Mouse (Mus musculus): ENCODE results near the gene Men1. TPM values are rescaled to one million over a fixed set of nuclear protein-coding genes. Genes with fewer than 3 reads are reported as not detected.

The Men1 gene
- total and polyA plus RNA-seq, 3 experiments = 24.9 to 67.8 (median 42.9) TPM

DNA sequence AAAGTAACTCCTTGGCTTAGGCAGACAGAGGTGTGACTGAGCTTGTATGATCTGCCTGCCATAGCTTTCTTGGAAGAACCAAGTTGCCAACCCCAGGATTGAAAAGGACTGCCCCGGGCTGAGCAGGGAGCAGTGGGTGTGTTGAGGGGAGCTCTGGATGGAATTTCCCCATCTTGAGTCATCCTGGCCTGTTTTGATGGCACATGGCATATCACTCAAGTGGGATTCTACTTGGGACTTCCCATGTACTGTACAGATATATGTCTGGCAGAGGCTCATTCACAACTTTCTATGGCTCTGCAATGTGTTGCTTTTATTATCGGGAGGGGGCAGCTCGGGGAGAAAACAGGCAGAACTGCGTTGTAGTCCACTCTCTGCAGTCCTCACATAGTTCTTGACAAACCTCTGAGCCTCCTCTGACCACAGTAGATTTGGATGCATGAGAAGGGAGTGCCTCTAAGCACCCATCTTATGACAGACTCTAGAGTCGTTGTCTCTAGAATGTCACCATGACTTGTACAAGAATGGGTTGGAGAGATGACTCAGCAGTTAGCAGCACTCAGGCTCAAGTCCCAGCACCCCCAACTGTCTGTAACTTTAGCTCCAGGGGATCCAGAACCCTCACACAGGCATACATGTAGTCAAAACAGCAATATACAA lies 38.1 kb upstream of the Men1 start:
- Histone ChIP-seq H3K9me3 (replicated peaks; ENCODE audit: low read length) (no peaks in the 10 kb centered on the region), H3K27me3 (replicated peaks) (no peaks in the 10 kb centered on the region), H3K4me3 (replicated peaks in 1 of 3; ENCODE audit: low read depth in 2 of 3, low read length in 2 of 3, poor library complexity in 1 of 3) (no peak overlapping the region), H3K36me3 (replicated peaks in 1 of 2; ENCODE audit: control insufficient read depth in 1 of 2, insufficient read depth in 1 of 2, low read length in 1 of 2) (peaks cover 83 to 95% of the 10 kb centered on the region in 2 experiments), H3K4me1 (ENCODE audit: control insufficient read depth in 1 of 2, insufficient read depth in 2 of 2) (peaks cover 78 to 97% of the 10 kb centered on the region in 2 experiments), H3K27ac (ENCODE audit: insufficient read depth, low read depth) (peak overlapping the region; percentile 99), H3K79me2 (replicated peaks; ENCODE audit: control insufficient read depth, extremely low read depth, insufficient read depth, poor library complexity, severe bottlenecking) (peaks cover 62% of the 10 kb centered on the region), H3K4me2 (ENCODE audit: insufficient read depth, low read depth, poor library complexity, severe bottlenecking) (peak overlapping the region; percentile 91), H3K9ac (ENCODE audit: insufficient read depth, low read depth) (peak overlapping the region; percentile 65)
- no peak for DNase-seq (ENCODE audit: extremely low read depth)
- in situ Hi-C loops (cut with MboI; ENCODE audit: low pct_ligation_motif_present, low pct_unique_long_range_greater_than_20kb, low sequenced_read_pairs) = no loop called here
- TF ChIP-seq NELFE (IDR thresholded peaks at IDR 0.05; ENCODE audit: low read depth, low read length) = no peak
- 0 out of 2 replicates have a peak, but pooled peaks have one; percentile 21 for TF ChIP-seq ZMIZ1 (IDR thresholded peaks at IDR 0.05; ENCODE audit: low read depth, low read length)
- TF ChIP-seq MXI1 (IDR thresholded peaks at IDR 0.05; ENCODE audit: low read depth, low read length) = peak; percentile 54; the same call in 1 of the 2 replicates
- no peak for TF ChIP-seq JUND (conservative IDR thresholded peaks at IDR 0.05; ENCODE audit: low read depth, low read length)
- no peak for TF ChIP-seq SMC3 (IDR thresholded peaks at IDR 0.05; ENCODE audit: low read depth, low read length)
- TF ChIP-seq POLR2AphosphoS2 (IDR thresholded peaks at IDR 0.05; ENCODE audit: low read depth, low read length) = no peak
- TF ChIP-seq SIN3A (IDR thresholded peaks at IDR 0.05; ENCODE audit: low read length) = peak; percentile 67; the same call in 1 of the 2 replicates
- 0 out of 2 replicates have a peak, but pooled peaks have one; percentile 54 for TF ChIP-seq MAZ (IDR thresholded peaks at IDR 0.05; ENCODE audit: low read depth, low read length)
- no peak for TF ChIP-seq IRF4 (IDR thresholded peaks at IDR 0.05; ENCODE audit: low read depth, low read length)
- no peak for TF ChIP-seq ZNF384 (IDR thresholded peaks at IDR 0.05; ENCODE audit: low read depth, low read length)
- no peak for TF ChIP-seq ZKSCAN1 (IDR thresholded peaks at IDR 0.05; ENCODE audit: borderline replicate concordance, low read depth, low read length)
- peak; percentile 28 for TF ChIP-seq ETS1 (conservative IDR thresholded peaks at IDR 0.05; ENCODE audit: low read depth, low read length)
- TF ChIP-seq CHD1 (IDR thresholded peaks at IDR 0.05; ENCODE audit: low read depth, low read length) = peak; percentile 68; the same call in 1 of the 2 replicates
- TF ChIP-seq MAFK (IDR thresholded peaks at IDR 0.05; ENCODE audit: insufficient replicate concordance, low read length) = peak; percentile 96
- TF ChIP-seq POLR2A (IDR thresholded peaks at IDR 0.05; ENCODE audit: low read depth, low read length) = peak; percentile 8; the same call in 1 of the 2 replicates
- dilution Hi-C loops (cut with MboI; ENCODE audit: extremely low pct_ligation_motif_present, extremely low pct_unique_long_range_greater_than_20kb, low sequenced_read_pairs) = no loop called here

DNA sequence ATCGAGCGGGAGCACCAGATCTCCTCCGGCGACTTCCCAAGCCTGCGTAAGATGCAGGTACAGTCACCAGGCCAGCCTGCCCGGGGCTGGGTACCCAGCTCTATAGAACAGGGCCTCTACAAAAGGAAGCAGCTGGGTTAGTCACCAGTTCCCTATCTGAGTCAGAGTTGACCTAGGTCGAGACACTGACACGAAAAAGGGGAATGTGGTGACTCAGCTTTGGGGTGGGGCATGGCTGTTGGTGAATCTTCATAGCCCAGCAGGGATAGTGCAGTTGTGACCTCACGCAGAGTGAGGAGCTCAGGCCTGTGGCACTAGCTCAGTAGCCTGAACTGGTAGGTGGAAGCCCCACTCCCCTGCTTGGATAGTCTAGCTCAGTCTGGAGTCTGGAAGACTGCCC lies 37.1 kb upstream of the Men1 start:
- Histone ChIP-seq H3K9ac (ENCODE audit: insufficient read depth, low read depth) (peak overlapping the region; percentile 65), H3K36me3 (replicated peaks in 1 of 2; ENCODE audit: control insufficient read depth in 1 of 2, insufficient read depth in 1 of 2, low read length in 1 of 2) (peaks cover 74 to 89% of the 10 kb centered on the region in 2 experiments), H3K4me1 (ENCODE audit: control insufficient read depth in 1 of 2, insufficient read depth in 2 of 2) (peaks cover 75 to 97% of the 10 kb centered on the region in 2 experiments), H3K4me3 (replicated peaks in 1 of 3; ENCODE audit: low read depth in 2 of 3, low read length in 2 of 3, poor library complexity in 1 of 3) (peak overlapping the region in 2 of 3 experiments; percentile 23 to 53), H3K27ac (ENCODE audit: insufficient read depth, low read depth) (peak overlapping the region; percentile 99), H3K9me3 (replicated peaks; ENCODE audit: low read length) (no peaks in the 10 kb centered on the region), H3K79me2 (replicated peaks; ENCODE audit: control insufficient read depth, extremely low read depth, insufficient read depth, poor library complexity, severe bottlenecking) (peaks cover 52% of the 10 kb centered on the region), H3K27me3 (replicated peaks) (no peaks in the 10 kb centered on the region), H3K4me2 (ENCODE audit: insufficient read depth, low read depth, poor library complexity, severe bottlenecking) (peak overlapping the region; percentile 91)
- in situ Hi-C loops (cut with MboI; ENCODE audit: low pct_ligation_motif_present, low pct_unique_long_range_greater_than_20kb, low sequenced_read_pairs) (no loop called here), dilution Hi-C loops (cut with MboI; ENCODE audit: extremely low pct_ligation_motif_present, extremely low pct_unique_long_range_greater_than_20kb, low sequenced_read_pairs) (no loop called here)
- peak; percentile 96 for DNase-seq (ENCODE audit: extremely low read depth)
- TF ChIP-seq MAFK (IDR thresholded peaks at IDR 0.05; ENCODE audit: insufficient replicate concordance, low read length) (peak; percentile 96), MEF2A (IDR thresholded peaks at IDR 0.05; ENCODE audit: borderline replicate concordance, low read depth, low read length) (peak; percentile 92), TCF12 (IDR thresholded peaks at IDR 0.05; ENCODE audit: low read depth, low read length) (peak; percentile 99), KAT2A (IDR thresholded peaks at IDR 0.05; ENCODE audit: insufficient replicate concordance, low read length) (no peak), NELFE (IDR thresholded peaks at IDR 0.05; ENCODE audit: low read depth, low read length) (no peak), RCOR1 (conservative IDR thresholded peaks at IDR 0.05; ENCODE audit: low read depth, low read length) (peak; percentile 39; the same call in 1 of the 2 replicates), CHD2 (IDR thresholded peaks at IDR 0.05; ENCODE audit: low read length) (peak; percentile 85), POLR2A (IDR thresholded peaks at IDR 0.05; ENCODE audit: low read depth, low read length) (peak; percentile 85), SIN3A (IDR thresholded peaks at IDR 0.05; ENCODE audit: low read length) (peak; percentile 99), NRF1 (IDR thresholded peaks at IDR 0.05; ENCODE audit: low read depth, low read length) (peak; percentile 46), MAX (IDR thresholded peaks at IDR 0.05; ENCODE audit: low read length) (no peak; the same call in 1 of the 2 replicates), UBTF (IDR thresholded peaks at IDR 0.05; ENCODE audit: low read depth, low read length) (peak; percentile 76; the same call in 1 of the 2 replicates), CTCF (conservative IDR thresholded peaks at IDR 0.05 in 1 of 2, IDR thresholded peaks at IDR 0.05 in 1 of 2; ENCODE audit: low read depth in 2 of 2, low read length in 2 of 2) (no peak), ZMIZ1 (IDR thresholded peaks at IDR 0.05; ENCODE audit: low read depth, low read length) (no peak), USF1 (IDR thresholded peaks at IDR 0.05; ENCODE audit: low read depth, low read length) (no peak), ZNF384 (IDR thresholded peaks at IDR 0.05; ENCODE audit: low read depth, low read length) (no peak), SMC3 (IDR thresholded peaks at IDR 0.05; ENCODE audit: low read depth, low read length) (no peak), MAZ (IDR thresholded peaks at IDR 0.05; ENCODE audit: low read depth, low read length) (peak; percentile 74; the same call in 1 of the 2 replicates), E2F4 (IDR thresholded peaks at IDR 0.05; ENCODE audit: insufficient replicate concordance, low read depth, low read length) (no peak), IRF4 (IDR thresholded peaks at IDR 0.05; ENCODE audit: low read depth, low read length) (peak; percentile 100), ELF1 (IDR thresholded peaks at IDR 0.05; ENCODE audit: low read depth, low read length) (0 out of 2 replicates have a peak, but pooled peaks have one; percentile 34), HCFC1 (IDR thresholded peaks at IDR 0.05; ENCODE audit: low read depth, low read length) (no peak), ZC3H11A (IDR thresholded peaks at IDR 0.05; ENCODE audit: low read depth, low read length) (no peak)
